Mouse (Mus musculus): ENCODE results near the gene Vmn1r195.
"Not testable (repeated sequence)": the region's sequence is repeated elsewhere in the genome, so short reads cannot be mapped to it uniquely, and the experiment has no call there.

Gene Vmn1r195

DNA sequence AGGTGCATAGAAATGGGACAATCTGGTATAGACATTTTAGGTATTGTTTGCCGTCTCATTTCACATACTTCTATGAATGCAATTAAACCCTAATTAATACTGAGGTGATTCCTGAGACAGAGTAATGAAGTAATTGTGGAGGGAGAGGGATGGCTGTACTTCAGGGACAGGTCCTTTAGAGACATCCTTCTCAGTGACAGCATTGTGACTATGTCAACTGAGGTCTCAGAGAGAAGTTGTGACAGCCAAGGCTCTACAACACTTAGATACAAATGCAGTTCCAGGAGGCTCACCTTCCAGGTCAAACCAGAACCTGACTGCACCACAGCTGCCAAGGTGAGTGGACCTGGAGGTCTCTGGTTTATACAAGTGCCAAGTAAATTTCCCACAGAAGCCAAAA, at the start of gene Vmn1r195:
Vmn1r195 (plus strand) TSS at position 301 of the 400 bp plus-strand sequence.
- not testable (repeated sequence) for DNase-seq (ENCODE audit: low read depth, low spot score)

DNA sequence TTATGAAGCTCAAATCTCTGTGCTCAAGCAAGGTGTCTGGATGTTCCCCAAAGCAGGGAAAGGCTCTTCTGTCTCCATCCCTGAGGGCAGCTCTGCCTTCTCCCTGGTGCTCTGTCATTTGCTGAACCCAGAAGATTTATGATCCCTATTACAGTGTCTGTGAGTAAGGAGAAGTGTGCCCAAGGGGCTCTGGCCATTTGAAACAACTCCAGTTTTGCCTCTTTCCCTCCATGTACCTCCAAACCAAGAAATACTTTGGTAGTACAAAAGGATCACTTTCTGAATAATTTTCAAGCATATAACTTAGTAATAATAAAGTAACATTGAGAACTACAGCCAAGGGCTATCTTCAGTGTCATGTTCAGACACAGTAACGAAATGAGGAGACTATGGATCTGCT, 47.3 kb upstream of the Vmn1r195 start, which contains the start of gene Vmn1r193:
Vmn1r193 (minus strand) TSS at position 101 of the 400 bp plus-strand sequence.
- DNase-seq (ENCODE audit: low read depth, low spot score), result not testable (repeated sequence)

DNA sequence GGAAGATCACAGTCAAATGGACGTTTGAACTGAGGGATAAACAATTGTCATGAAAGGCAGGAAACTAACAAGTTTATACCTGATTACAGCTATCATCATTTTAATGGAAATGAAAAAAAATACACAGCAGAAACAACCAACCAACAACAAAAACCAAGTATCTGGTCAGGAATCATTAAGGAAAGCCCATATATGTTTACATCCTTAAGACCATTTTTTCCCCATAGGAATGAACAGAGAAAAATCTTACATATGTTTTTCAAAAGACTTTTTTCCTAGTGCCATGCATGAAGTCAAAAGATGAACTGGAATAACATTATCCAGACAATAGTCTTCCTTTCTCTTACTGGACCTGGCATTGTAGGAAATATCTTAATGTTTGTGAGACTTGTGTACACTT, 26.4 kb upstream of the Vmn1r195 start, which contains the start of gene Vmn1r194:
Vmn1r194 (plus strand) TSS at position 301 of the 400 bp plus-strand sequence.
- no peak for DNase-seq (ENCODE audit: low read depth, low spot score)

- no peak for DNase-seq (ENCODE audit: low read depth, low spot score)
These were observed 1.4 kb downstream of the Vmn1r195 start for GRCm38 (mm10) chr13:22271721-22272120.

DNA sequence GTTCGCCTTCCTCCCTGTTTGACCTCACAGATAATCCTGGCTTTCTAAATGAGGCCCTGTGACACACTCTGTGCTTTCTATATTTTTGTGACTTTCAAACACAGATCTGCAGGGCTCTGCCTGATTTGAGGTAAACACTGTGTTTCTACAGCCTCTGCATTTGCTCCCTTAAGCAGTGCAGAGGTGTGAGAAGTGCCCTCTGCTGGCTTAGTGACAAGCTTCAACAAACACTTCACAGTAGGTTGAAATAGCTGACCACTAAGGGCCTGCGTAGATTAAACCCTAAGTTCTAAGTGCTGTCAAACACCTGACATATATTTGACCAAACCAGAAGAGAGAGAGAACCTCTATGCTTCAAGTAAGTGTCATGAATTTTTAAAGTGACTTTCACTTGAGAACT, 14.3 kb downstream of the Vmn1r195 start:
- DNase-seq (ENCODE audit: low read depth, low spot score), result no peak

DNA sequence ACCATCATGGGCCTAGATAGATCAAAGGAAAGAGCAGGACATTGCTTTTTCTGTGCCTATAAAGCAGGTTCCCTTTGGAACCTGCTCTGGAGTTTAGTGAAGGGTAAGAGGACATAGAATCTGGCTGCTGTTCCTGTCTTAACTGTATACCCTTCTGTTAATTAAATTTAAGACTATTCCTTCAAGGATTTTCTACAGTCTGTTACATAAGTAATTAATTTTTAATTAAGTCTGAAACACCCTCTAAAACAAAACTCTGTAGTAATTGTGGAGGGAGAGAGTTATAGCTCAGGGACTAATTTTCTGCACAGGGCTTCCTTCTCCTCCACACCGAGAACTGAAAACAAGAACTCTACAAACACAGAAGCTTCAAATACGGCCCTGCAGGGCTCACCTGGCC, 19.3 kb downstream of the Vmn1r195 start, which contains the start of gene Vmn1r196:
Vmn1r196 (plus strand) TSS at position 301 of the 400 bp plus-strand sequence.
- no peak for DNase-seq (ENCODE audit: low read depth, low spot score)

GRCm38 (mm10) chr13:22308075-22308474, 37.8 kb downstream of the Vmn1r195 start:
- DNase-seq (ENCODE audit: low read depth, low spot score), result not testable (repeated sequence)

- DNase-seq (ENCODE audit: low read depth, low spot score), result no peak
These were observed 45.0 kb downstream of the Vmn1r195 start for GRCm38 (mm10) chr13:22315361-22315760.

DNA sequence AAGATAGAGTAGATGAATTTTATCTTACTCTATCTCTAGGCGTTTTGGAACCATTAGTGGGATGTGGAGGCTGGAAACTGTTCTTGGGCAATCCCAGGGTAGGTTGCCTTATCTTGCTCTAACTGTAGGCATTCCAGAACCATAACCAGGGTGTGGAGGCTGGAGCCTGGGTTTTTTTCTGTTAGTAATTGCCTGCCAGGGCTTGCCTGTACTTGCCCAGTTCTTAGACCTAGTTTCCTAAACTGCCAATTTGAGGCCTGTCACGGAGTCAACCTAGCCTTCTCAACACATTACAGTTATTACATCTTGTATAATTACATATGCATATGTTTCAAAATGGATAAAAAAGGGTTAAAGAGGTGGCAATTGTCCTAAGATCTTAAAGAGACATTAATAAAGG, 47.0 kb downstream of the Vmn1r195 start:
- no peak for DNase-seq (ENCODE audit: low read depth, low spot score)

GRCm38 (mm10) chr13:22320091-22320490, 49.8 kb downstream of the Vmn1r195 start:
- DNase-seq (ENCODE audit: low read depth, low spot score), result no peak

DNA sequence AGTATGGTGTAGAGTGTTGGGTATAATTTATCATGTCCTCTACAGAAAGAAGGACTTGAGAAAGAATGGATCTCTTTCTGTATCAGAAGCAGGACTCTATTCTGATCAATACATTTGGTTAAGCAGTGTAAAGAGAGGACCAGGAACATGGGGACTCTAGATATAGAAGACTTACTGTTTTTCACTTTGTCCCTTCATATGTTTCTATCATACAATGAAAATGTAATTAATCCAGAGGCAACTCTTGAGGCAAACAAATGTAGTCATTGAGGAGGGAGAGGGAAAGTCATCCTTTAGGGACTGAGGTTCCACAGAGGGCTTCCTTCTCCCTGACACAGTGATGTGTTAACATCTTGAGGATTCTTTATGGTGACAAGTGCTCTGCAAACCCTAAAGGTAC, 54.0 kb downstream of the Vmn1r195 start, which contains the start of gene Vmn1r197:
Vmn1r197 (plus strand) TSS at position 301 of the 400 bp plus-strand sequence.
- no peak for DNase-seq (ENCODE audit: low read depth, low spot score)
